ENCODE assay signal across 8 mouse cellular contexts in the genomic region with DNA sequence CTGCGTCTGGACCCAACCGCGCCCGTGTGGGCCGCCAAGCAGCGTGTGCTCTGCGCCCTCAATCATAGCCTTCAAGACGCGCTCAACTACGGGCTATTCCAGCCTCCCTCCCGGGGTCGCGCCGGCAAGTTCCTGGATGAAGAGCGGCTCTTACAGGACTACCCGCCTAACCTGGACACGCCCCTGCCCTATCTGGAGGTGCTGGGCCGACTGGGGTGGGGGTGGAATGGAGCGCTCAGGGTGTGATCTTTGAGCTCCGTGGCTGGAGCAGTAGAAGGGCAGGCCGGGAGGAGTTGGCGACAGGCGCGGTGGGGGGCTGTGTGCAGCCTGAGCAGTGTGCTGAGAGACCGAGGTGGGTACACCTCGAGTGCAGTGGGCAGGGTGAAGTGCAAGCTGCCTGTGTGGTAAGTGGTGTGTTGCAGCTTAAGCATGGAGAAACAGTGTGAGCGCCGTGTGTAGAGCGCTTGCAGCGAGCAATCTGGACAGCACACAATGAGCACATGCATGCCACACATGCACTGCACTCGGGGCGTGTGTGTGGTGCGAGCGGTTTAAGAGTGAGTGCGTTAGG. TPM values are rescaled to one million over a fixed set of nuclear protein-coding genes. Genes with fewer than 3 reads are reported as not detected.
DNase-seq lines count a peak whose midpoint lies in the region; ATAC-seq and TF ChIP-seq lines count a peak whose summit lies in the region.

No protein-coding gene starts in this region.

- no peaks in the 10 kb centered on the region; the same call in none of the 2 replicates for H3K27me3 ChIP-seq in kidney, adult 2 months (replicated peaks; ENCODE audit: control insufficient read depth, insufficient read depth, low read length)
- peaks cover 22% of the 10 kb centered on the region; the same call in 1 of the 2 replicates for H3K27me3 ChIP-seq in embryonic facial prominence, embryonic 14.5 days (replicated peaks; ENCODE audit: control insufficient read depth, insufficient read depth, low read length)
- H3K27me3 ChIP-seq in intestine, embryonic 14.5 days (replicated peaks; ENCODE audit: control insufficient read depth, insufficient read depth, low read length): peaks cover 27% of the 10 kb centered on the region
- H3K27me3 ChIP-seq in midbrain, embryonic 15.5 days (replicated peaks): peaks cover 10% of the 10 kb centered on the region

- H3K9me3 ChIP-seq in embryonic facial prominence, embryonic 14.5 days (ENCODE audit: control insufficient read depth, low read length): no peaks in the 10 kb centered on the region
- H3K9me3 ChIP-seq in intestine, embryonic 14.5 days (ENCODE audit: control insufficient read depth, low read length): no peaks in the 10 kb centered on the region
- H3K9me3 ChIP-seq in midbrain, embryonic 15.5 days: no peaks in the 10 kb centered on the region

- TF ChIP-seq POLR2A in kidney, adult 2 months (IDR thresholded peaks at IDR 0.05; ENCODE audit: low read depth, low read length): no peak

- peak overlapping the region; percentile 59 for H3K4me3 ChIP-seq in kidney, adult 2 months (ENCODE audit: insufficient read depth, low read depth, low read length)
- peak overlapping the region; percentile 82 for H3K4me3 ChIP-seq in embryonic facial prominence, embryonic 14.5 days (ENCODE audit: low read depth, low read length)
- peak overlapping the region; percentile 64 for H3K4me3 ChIP-seq in intestine, embryonic 14.5 days (ENCODE audit: low read depth, low read length)
- peak overlapping the region; percentile 82 for H3K4me3 ChIP-seq in midbrain, embryonic 15.5 days

- no peak for TF ChIP-seq CTCF in kidney, adult 2 months (conservative IDR thresholded peaks at IDR 0.05; ENCODE audit: insufficient read depth, insufficient read length, low read depth, low read length)

- no peaks in the 10 kb centered on the region for H3K4me1 ChIP-seq in kidney, adult 2 months (ENCODE audit: control insufficient read depth, insufficient read depth, low read length)
- peaks cover 15% of the 10 kb centered on the region for H3K4me1 ChIP-seq in embryonic facial prominence, embryonic 14.5 days (ENCODE audit: control insufficient read depth, insufficient read depth, low read length)
- no peaks in the 10 kb centered on the region; the same call in 1 of the 2 replicates for H3K4me1 ChIP-seq in intestine, embryonic 14.5 days (replicated peaks; ENCODE audit: control insufficient read depth, insufficient read depth, low read length)
- peaks cover 24% of the 10 kb centered on the region for H3K4me1 ChIP-seq in midbrain, embryonic 15.5 days

- DNase-seq in kidney, adult 2 months: no peak
- no peak for DNase-seq in kidney, postnatal 36 days
- peak; percentile 83 for DNase-seq in ZHBTc4 (ENCODE audit: low read depth, low spot score)
- peak; percentile 57 for DNase-seq in embryonic facial prominence, embryonic 14.5 days (ENCODE audit: low spot score)
- DNase-seq in intestine, embryonic 14.5 days (ENCODE audit: low spot score): peak; percentile 82
- DNase-seq in gastrocnemius, postnatal 25 days: no peak
- DNase-seq in natural killer cell, adult 2 months (ENCODE audit: low spot score in 2 of 2): no peak

- peak overlapping the region; percentile 86 for H3K9ac ChIP-seq in embryonic facial prominence, embryonic 14.5 days (ENCODE audit: low read depth, low read length)
- peak overlapping the region; percentile 47 for H3K9ac ChIP-seq in intestine, embryonic 14.5 days (ENCODE audit: low read length)
- peak overlapping the region; percentile 75 for H3K9ac ChIP-seq in midbrain, embryonic 15.5 days

- H3K27ac ChIP-seq in kidney, adult 2 months (ENCODE audit: insufficient read depth, low read depth, low read length): no peak overlapping the region
- H3K27ac ChIP-seq in embryonic facial prominence, embryonic 14.5 days (replicated peaks; ENCODE audit: low read depth, low read length): no peak overlapping the region
- no peak overlapping the region for H3K27ac ChIP-seq in intestine, embryonic 14.5 days (ENCODE audit: low read depth)
- peak overlapping the region; percentile 82 for H3K27ac ChIP-seq in midbrain, embryonic 15.5 days

- H3K36me3 ChIP-seq in kidney, adult 2 months (ENCODE audit: control insufficient read depth, insufficient read depth, low read length): no peaks in the 10 kb centered on the region
- peaks cover 11% of the 10 kb centered on the region for H3K36me3 ChIP-seq in embryonic facial prominence, embryonic 14.5 days (ENCODE audit: control insufficient read depth, insufficient read depth, low read length)
- peaks cover 11% of the 10 kb centered on the region; the same call in 1 of the 2 replicates for H3K36me3 ChIP-seq in intestine, embryonic 14.5 days (ENCODE audit: control insufficient read depth, insufficient read depth, low read length)
- H3K36me3 ChIP-seq in midbrain, embryonic 15.5 days (replicated peaks): no peaks in the 10 kb centered on the region

- ATAC-seq in embryonic facial prominence, embryonic 14.5 days (ENCODE audit: low read depth): peak; percentile 51
- ATAC-seq in intestine, embryonic 14.5 days (replicated peaks; ENCODE audit: low FRiP score, low TSS enrichment, low read depth): peak; percentile 70
- peak; percentile 51 for ATAC-seq in midbrain, embryonic 15.5 days (replicated peaks)

- peak overlapping the region; percentile 95 for H3K4me2 ChIP-seq in embryonic facial prominence, embryonic 14.5 days (ENCODE audit: low read depth, low read length)
- H3K4me2 ChIP-seq in intestine, embryonic 14.5 days (ENCODE audit: low read length): peak overlapping the region; percentile 91
- peak overlapping the region; percentile 87 for H3K4me2 ChIP-seq in midbrain, embryonic 15.5 days

- WGBS in kidney, adult 2 months: 6% methylated on average over 35 of the region's 35 CpGs
- WGBS in embryonic facial prominence, embryonic 14.5 days: 1% methylated on average over 23 of the region's 35 CpGs
- WGBS in intestine, embryonic 14.5 days: 2% methylated on average over 35 of the region's 35 CpGs
- under 1% methylated on average over 32 of the region's 35 CpGs for WGBS in midbrain, embryonic 15.5 days

RNA-seq across cellular contexts. Expression of gene Shank3, which starts 0.9 kb away (rescaled TPM):
- 18.0 and 19.5 TPM in 2 replicates for polyA plus RNA-seq in kidney, adult 2 months (2012; rRNA removed)
- polyA plus RNA-seq in embryonic facial prominence, embryonic 14.5 days (2014; fragmentation: Nextera tagmentation; extraction: Ambion mirVana): 1.9 and 2.0 TPM in 2 replicates
- 1.9 and 2.1 TPM in 2 replicates for polyA plus RNA-seq in intestine, embryonic 14.5 days (2014; fragmentation: Nextera tagmentation; extraction: Ambion mirVana)
- 16.0 and 16.9 TPM in 2 replicates for polyA plus RNA-seq in midbrain, embryonic 15.5 days (2015; fragmentation: Nextera tagmentation; extraction: Ambion mirVana)
- total RNA-seq in gastrocnemius, postnatal 25 days (2021): 10 to 100 TPM; 12.8 to 17.5 TPM

RNA-seq across cellular contexts. Expression of gene Arsa, which starts 23.1 kb away (rescaled TPM):
- polyA plus RNA-seq in kidney, adult 2 months (2012; rRNA removed): 26.0 and 30.0 TPM in 2 replicates
- polyA plus RNA-seq in embryonic facial prominence, embryonic 14.5 days (2014; fragmentation: Nextera tagmentation; extraction: Ambion mirVana): 18.5 and 20.7 TPM in 2 replicates
- 14.4 and 15.4 TPM in 2 replicates for polyA plus RNA-seq in intestine, embryonic 14.5 days (2014; fragmentation: Nextera tagmentation; extraction: Ambion mirVana)
- polyA plus RNA-seq in midbrain, embryonic 15.5 days (2015; fragmentation: Nextera tagmentation; extraction: Ambion mirVana): 31.9 and 32.3 TPM in 2 replicates
- 1 to 10 TPM; 4.2 to 4.9 TPM for total RNA-seq in gastrocnemius, postnatal 25 days (2021)

RNA-seq across cellular contexts. Expression of gene Mapk8ip2, which starts 46.6 kb away (rescaled TPM):
- polyA plus RNA-seq in kidney, adult 2 months (2012; rRNA removed): 0.29 and 0.59 TPM in 2 replicates
- 4.3 and 5.2 TPM in 2 replicates for polyA plus RNA-seq in embryonic facial prominence, embryonic 14.5 days (2014; fragmentation: Nextera tagmentation; extraction: Ambion mirVana)
- 5.1 TPM in 2 replicates for polyA plus RNA-seq in intestine, embryonic 14.5 days (2014; fragmentation: Nextera tagmentation; extraction: Ambion mirVana)
- polyA plus RNA-seq in midbrain, embryonic 15.5 days (2015; fragmentation: Nextera tagmentation; extraction: Ambion mirVana): 84.8 and 88.5 TPM in 2 replicates
- total RNA-seq in gastrocnemius, postnatal 25 days (2021): under 1 TPM; 0.29 to 0.31 TPM

Comparison
In these comparisons a context has a peak if more than half of its experiments do, and no peak if none do; other contexts are left out.
1. DNase-seq: peak in ZHBTc4 (single experiment), embryonic facial prominence, embryonic 14.5 days (single experiment) and intestine, embryonic 14.5 days (single experiment); none in kidney, adult 2 months (single experiment), kidney, postnatal 36 days (0 of 2), gastrocnemius, postnatal 25 days (single experiment) and natural killer cell, adult 2 months (0 of 2).
2. RNA of gene Mapk8ip2, which starts 46.6 kb away (polyA plus RNA-seq): 84.8 to 88.5 TPM in midbrain, embryonic 15.5 days; 5.1 TPM in intestine, embryonic 14.5 days, 4.3 to 5.2 TPM in embryonic facial prominence, embryonic 14.5 days and 0.29 to 0.59 TPM in kidney, adult 2 months; every median in the first group is over 10 times any median in the second.
3. Peak in every context shown above with its lines, with median percentiles within 50 percentile points of each other: H3K4me3 ChIP-seq, ATAC-seq, H3K4me2 ChIP-seq and H3K9ac ChIP-seq.